Mouse (Mus musculus) thymus, postnatal 25 days (tissue): ENCODE data around the gene Gm11232.

Experiments used
- DNase-seq: peaks from one replicate; pipeline ENCODE4 v3.0.0; 2022

Gm11232 gene

DNA sequence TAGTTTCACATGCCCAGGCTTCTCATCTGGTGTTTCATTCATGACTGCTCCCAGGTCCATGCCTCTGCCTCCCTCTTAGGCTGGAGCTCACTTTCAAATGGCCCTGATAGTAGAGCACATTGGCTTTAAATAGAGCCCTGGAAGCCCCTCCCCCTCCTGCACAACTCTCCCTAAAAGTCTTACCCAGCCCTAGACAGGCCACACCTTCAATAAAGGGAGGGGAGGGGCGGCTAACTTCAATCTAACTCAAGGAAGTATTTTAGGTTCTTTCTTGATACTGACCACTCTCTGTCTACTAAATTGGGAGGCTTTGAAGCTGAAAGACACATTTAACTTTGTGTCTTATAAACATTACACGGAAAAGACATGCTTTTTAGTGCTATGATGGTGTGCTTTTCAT is at the start of gene Gm11232:
Gene Gm11232, minus strand, starts transcription at position 101 of the 400 bp plus-strand sequence.
- no peak for DNase-seq

DNA sequence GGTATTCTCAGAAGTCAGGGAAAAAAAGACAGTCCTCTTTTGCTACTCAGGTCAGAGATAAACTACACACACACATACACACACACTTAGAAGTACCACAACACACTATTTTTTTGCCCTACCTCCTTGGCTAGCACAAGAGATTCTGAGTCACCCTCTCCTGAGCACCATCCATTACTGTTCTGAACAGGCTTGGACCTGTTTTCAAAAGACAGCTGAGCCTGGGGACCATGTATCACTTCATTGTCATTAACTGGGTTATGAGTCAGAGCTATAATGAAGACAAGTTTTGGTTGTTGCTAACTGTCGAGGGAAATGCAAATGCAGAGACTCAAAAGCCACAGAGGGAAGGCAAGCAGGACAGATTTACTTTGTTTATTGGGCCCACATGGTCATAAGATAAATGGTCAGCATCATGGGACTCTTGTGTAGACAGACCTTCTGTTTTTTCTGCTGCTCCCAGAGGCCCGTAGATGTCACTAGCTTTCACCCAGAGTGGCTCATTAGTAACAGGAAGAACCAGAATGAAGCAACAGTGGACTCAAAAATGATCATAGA is 48.3 kb upstream of the Gm11232 start:
- DNase-seq = no peak

DNA sequence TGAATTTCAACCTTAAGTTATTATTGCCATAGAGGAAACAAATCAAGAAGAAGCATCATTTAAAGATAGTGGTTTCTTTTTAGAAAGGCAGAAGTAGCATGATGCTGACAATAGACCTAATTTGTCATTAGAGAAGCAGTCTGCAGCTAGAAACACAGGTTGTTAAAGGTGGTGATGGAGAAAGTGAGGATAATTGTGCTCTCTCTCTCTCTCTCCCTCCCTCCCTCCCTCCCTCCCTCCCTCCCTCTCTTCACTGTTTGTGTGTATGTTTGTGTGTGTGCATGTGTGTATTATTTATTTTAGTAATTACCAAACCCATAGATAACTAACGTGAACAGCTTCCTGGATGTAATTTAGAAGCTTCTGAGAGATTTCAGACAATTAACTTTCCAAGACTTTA is 7.8 kb upstream of the Gm11232 start:
- DNase-seq = no peak

DNA sequence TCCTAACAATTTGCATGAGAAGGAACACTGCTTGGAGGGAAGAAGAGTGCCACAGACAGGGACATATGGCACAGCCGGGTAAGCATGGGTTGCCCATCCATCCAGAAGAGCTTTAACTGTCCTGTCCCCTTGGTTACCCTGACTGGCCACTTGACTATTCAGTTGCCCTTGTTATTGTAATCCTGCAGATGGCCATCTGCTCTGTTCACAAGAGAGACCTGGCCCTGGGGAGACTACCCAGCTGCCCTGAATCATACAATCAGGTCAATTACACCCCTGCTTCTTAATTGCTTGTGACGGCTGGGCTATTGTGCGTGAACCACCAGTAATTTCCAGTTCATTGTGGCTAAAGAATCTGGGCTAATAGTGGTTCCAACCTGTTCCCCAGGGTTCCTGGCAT is 7.3 kb upstream of the Gm11232 start:
- no peak for DNase-seq

DNA sequence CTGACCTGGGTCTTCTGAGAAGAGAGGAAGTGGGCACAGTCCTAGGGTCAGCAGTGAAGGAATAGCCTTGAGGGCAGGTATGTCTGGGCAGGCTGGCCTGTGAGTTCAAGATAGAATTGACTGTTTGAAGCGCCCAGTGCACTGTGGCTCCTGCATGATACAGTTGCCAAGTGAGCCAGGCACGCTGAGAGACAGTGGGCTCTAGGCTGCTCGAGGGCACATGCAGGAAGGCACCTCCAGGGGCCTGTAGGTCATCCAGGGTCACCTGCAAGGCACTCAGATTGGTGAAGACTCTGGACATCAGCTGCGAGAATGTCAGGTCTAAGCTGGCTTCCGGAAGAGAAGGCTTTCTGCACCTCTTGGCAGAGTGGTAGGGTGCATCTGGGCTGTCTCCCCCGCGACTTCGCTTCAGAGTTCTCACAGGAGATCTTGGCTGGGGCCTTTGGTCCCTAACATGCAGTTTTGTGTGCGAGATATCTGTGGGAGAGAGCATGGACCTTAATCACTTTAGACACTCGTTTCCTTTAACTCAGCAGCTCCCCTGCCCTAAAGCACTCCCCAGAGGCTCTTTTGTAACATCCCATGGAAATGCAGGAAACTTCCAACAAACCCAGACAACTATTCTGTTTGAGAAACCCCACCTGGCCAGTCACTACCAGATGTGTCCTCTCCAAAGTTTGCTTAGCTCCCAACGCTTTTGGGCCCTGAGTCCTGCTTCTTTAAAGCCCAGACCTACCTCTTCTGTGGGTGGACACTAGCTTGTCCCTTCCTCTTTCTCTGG is 1.1 kb downstream of the Gm11232 start:
- DNase-seq = no peak

DNA sequence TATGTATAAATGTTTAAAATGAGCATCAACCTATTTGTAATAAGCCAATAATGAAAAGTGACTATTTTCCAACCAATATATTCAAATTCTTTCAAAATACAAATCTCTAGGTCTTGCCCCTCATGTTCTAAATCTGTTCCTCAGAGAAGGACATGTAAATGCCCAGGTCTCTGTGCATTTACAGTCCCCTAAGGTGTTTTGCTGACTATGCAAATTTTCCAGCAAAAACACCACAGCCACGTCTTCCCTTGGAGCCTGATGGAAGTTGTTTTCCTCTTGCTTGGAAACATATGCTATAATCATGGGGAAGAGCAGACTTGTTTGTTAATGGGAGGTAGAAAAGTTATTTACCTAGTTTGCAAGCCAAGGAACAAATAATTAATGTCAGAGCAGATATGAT is 12.0 kb downstream of the Gm11232 start:
- no peak for DNase-seq

DNA sequence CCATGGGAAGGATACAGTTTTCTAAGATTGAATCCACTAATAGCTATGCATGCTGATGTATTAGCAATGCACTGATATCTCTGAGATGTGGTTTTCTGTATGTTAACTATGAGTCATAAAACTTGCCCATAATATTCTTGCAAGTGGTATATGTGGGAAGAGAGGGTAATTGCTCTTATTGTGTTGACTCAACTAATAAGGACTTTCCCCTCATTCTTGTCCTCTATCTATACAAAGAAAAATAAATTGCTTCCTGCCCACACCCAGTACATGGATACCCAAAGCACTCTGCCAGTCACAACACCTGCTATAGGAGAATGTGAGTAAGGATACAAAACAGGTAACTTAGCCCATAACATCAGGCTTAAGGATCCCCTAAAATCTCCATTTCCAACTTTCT is 21.2 kb downstream of the Gm11232 start:
- DNase-seq = no peak

DNA sequence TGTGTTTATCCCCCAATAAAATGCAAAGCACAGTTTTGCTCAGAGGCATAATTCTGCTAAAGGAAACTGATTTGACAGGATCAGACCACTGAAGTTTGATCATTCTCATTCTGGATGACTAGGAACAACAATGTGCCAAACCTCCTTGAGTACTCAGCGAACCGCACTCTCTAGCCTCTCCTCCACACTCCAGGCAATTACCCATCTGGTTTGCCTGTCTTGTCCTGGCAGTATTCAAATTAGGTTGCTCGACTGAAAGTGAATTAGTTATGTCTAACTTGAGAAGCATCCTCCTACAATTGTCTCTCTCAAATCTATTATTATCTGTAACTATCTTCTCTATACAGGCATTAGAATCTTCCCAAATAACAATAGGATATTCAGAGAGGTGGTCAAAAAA is 22.5 kb downstream of the Gm11232 start:
- no peak for DNase-seq

DNA sequence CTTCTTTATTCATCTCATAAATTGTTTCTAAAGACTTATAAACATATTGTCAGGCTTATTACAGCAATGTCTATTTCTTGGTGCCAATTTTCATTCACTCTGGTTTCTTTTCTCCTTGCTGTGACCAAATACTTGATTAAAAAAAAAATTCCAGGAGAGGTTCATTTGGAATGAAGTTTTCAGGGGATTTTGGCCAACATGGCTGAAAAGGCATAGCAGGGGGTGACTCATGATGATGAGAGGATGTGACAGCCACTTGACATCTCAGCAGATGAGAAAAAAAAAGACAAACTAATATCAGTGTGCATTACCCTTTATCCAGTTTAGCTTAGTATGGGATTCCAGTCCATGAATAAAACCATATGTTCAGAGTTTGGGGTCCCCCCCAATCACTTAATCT is 28.4 kb downstream of the Gm11232 start:
- DNase-seq = no peak

DNA sequence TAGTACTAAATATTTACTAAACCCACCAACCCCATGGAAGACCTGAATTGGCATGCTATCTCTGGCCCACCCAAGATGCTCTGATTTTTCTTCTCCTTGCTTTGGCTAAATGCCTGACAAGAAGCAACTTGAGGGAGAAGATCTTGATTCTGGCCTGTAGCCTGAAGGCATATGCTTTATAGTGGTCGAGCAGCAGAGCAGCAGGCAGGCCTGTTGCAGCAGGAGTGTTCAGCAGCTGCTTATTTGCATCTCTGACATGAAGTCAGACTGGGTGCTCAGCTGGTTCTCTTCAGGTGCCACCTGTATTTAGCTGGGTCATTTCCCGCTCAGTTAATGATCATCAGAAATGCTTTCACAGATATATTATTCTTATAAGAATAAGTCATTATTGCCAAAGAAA is 30.2 kb downstream of the Gm11232 start:
- DNase-seq = no peak

DNA sequence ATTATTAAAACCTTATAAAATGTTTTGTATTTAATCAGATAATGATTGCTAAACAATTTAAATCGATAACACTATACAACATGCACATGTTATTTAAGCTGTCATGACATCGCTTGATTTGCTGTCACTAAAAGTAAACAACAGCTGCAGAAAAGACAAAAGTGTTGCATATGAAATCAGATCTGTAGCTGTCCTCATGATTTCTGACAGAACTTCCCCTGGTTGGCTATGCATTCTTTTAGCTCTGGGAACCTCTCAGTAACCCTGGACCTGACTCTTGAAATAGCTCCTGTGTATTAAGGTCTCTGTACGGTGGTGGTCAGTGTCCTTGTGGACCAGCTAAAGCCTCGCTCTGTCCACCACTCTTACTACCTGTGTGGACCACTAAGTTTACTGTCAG is 30.7 kb downstream of the Gm11232 start:
- DNase-seq = no peak

DNA sequence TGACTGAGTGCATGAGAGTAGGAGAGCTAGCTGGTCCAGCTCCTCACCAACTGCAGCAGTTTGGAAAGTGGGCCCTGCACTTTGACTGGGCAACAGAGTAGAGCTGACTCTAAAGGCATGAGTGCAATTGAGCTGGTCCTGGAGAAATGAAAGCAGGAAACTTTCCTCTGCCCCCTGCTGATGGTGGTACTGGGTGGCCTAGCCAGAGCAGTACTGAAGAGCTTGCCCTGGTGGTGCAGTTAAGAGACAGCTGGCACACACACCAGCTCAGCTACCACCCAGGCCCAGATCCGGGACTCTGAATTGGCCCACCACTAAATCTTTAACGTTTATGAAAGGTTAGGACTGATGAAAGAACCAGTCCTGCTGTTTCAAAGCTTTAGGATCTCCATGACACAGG is 31.9 kb downstream of the Gm11232 start:
- no peak for DNase-seq
